In the genomic region with DNA sequence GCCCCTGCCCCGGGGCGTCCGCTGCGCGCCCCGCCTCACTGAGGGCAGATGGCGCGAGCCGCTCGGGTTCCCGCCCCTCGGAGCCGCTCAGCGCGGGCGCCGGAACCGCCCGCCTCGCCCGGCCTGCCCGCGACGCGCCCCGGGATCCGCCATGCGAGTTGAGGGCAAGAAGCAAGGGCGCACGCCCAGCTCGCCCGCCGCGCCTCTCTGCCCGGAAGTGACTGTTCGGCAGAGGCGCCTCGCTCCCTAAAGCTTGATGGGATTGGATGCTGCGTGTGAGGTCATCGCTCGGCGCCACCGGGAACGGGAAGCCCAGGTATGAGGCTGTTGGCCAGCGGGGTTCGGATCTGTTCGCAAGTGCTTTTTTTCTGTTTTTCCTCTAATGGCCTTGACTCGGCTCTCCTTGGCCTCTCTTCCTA, we compare ENCODE assay signal across 8 mouse cellular contexts. TPM values are rescaled to one million over a fixed set of nuclear protein-coding genes. Genes with fewer than 3 reads are reported as not detected.
DNase-seq lines count a peak whose midpoint lies in the region; ATAC-seq and TF ChIP-seq lines count a peak whose summit lies in the region.

Gene Fbxo45, minus strand, starts transcription at position 207 of the 419 bp plus-strand sequence.
Gene Wdr53, plus strand, starts transcription at position 276 of the 419 bp plus-strand sequence.

- H3K27me3 ChIP-seq in Patski, result no peaks in the 10 kb centered on the region
- no peaks in the 10 kb centered on the region for H3K27me3 ChIP-seq in hindbrain, embryonic 13.5 days

- ATAC-seq in Patski, result peak; percentile 89
- peak; percentile 99 for ATAC-seq in hindbrain, embryonic 13.5 days (ENCODE audit: low FRiP score)

- H3K36me3 ChIP-seq in hindbrain, embryonic 13.5 days, result peaks cover 3% of the 10 kb centered on the region

- peak within 1 kb of the TSS; percentile 71 for H3K4me2 ChIP-seq in hindbrain, embryonic 13.5 days

- H3K4me1 ChIP-seq in hindbrain, embryonic 13.5 days (replicated peaks), result peaks cover 29% of the 10 kb centered on the region

- no peaks in the 10 kb centered on the region for H3K9me3 ChIP-seq in hindbrain, embryonic 13.5 days

- peak within 1 kb of the TSS; percentile 88 for H3K4me3 ChIP-seq in hindbrain, embryonic 13.5 days

- in situ Hi-C loops in Patski (cut with MboI; ENCODE audit: low pct_unique_long_range_greater_than_20kb), result no loop called here

- CTCF ChIA-PET in Patski (lab: Charles Lee), result interaction anchor here (1.1 kb wide), 1 partner anchor 14 kb away, joined by 3 read pairs; no protein-coding TSS in a partner anchor

- TF ChIP-seq CTCF in Patski (IDR thresholded peaks at IDR 0.05), result no peak

- under 1% methylated on average over 48 of the region's 48 CpGs for WGBS in hindbrain, embryonic 13.5 days

- peak within 1 kb of the TSS; percentile 93 for H3K27ac ChIP-seq in hindbrain, embryonic 13.5 days

- DNase-seq in Patski (ENCODE audit: low read depth, low spot score), result peak; percentile 74
- peak; percentile 97 to 98 for DNase-seq in cerebellum, postnatal 14 days
- DNase-seq in frontal cortex, postnatal 14 days (ENCODE audit: low spot score in 2 of 2), result peak; percentile 94 to 96
- peak; percentile 94 to 95 for DNase-seq in layer of hippocampus, postnatal 25 days (ENCODE audit: extremely low spot score in 1 of 2, low spot score in 1 of 2)
- peak; percentile 98 for DNase-seq in lung, postnatal 25 days (ENCODE audit: low spot score)
- peak; percentile 95 for DNase-seq in retina, embryonic 14.5 days (ENCODE audit: low spot score)
- peak; percentile 96 for DNase-seq in thymus, postnatal 4 days

- POLR2A ChIA-PET in Patski (lab: Charles Lee), result no interaction called here

- peak within 1 kb of the TSS; percentile 93 for H3K9ac ChIP-seq in hindbrain, embryonic 13.5 days

RNA-seq across cellular contexts. Expression of gene Fbxo45, which starts in this region (rescaled TPM):
- 11.0 TPM for polyA plus RNA-seq in Patski (2021)
- 7.6 and 8.2 TPM in 2 replicates for polyA plus RNA-seq in hindbrain, embryonic 13.5 days (2015; fragmentation: Nextera tagmentation; extraction: Ambion mirVana)
- 10 to 100 TPM; 43.3 to 46.4 TPM for total RNA-seq in layer of hippocampus, postnatal 25 days (2021)

RNA-seq across cellular contexts. Expression of gene Wdr53, which starts in this region (rescaled TPM):
- polyA plus RNA-seq in Patski (2021), result 15.6 TPM
- polyA plus RNA-seq in hindbrain, embryonic 13.5 days (2015; fragmentation: Nextera tagmentation; extraction: Ambion mirVana), result 17.1 and 17.4 TPM in 2 replicates
- total RNA-seq in layer of hippocampus, postnatal 25 days (2021), result 10 to 100 TPM; 12.8 to 13.7 TPM

Comparison
In these comparisons a context has a peak if more than half of its experiments do, and no peak if none do; other contexts are left out.
1. Peak in every context shown above with its lines: DNase-seq, ATAC-seq, H3K4me3 ChIP-seq and H3K27ac ChIP-seq.